Mouse (Mus musculus) MN1 (cell line): ENCODE data around the gene Rad23b.
"Not testable (repeated sequence)": the region's sequence is repeated elsewhere in the genome, so short reads cannot be mapped to it uniquely, and the experiment has no call there.

ENCODE experiments used
- DNase-seq: peaks from one replicate; pipeline ENCODE4 v3.0.0-alpha.2; 2016; ENCODE audit warnings: low spot score

Rad23b gene

DNA sequence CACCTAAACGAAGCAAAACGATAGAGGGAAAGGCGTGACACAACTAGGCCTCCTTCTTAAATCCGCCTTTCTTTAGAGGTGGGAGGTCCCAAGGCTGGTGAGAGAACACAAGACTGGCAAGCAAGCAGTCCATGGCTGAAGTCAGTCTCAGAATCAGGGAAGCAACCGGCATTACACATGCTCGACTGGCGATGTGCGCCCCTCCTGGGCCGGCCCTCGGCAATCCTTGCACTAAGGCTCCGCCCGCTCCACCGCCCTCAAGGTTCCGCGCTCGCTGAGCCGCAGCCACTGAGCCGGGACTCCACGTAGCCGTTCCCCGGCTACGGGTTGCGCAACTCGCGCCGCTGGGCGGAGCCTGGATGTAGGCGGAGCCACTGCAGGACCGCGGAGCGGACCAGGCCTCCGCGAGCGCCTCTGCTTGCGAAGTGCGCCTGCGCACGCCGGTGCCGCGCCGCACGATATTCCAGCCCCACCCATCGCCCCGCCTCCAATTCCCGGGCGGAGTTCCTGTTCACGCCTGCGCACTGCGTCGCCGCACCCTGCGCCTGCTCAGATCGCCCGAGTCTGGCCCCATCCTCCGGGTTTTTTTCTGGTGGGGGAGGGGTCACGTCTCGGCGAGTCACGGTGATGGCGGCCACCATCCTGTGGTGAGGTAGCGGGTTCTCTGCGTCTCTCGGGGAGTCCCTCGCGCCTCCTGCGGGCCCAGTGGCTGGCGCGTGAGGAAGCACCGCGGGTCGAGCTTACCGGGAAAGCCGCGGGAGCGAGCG is at the start of gene Rad23b:
TSS of gene Rad23b (plus strand) at position 592 of the 767 bp plus-strand sequence.
- DNase-seq = peak; percentile 98

- no peak for DNase-seq
Measured at GRCm38 (mm10) chr4:55304121-55304520, 45.7 kb upstream of the Rad23b start.

GRCm38 (mm10) chr4:55306636-55307035 is 43.2 kb upstream of the Rad23b start:
- no peak for DNase-seq

DNA sequence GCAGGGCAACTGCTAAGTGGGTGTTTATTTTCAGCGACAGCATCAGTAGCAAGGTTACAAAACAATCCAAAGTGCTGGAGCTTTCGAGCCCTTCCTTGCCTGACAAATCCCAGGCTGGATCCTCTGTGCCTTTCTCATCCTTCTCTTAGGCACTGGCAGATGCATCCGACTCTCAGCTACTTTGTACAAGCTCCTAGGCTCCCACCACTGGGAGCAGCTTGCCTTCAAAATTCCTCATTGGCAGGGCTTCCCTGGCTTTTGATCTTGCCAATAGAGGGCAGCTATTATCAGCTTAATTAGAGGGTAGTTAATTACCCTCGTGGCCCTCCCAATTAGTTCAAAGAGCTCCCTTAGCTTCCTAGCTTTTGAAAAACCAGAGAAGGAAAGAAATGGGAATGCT is 33.1 kb upstream of the Rad23b start:
- no peak for DNase-seq

- not testable (repeated sequence) for DNase-seq
Measured at GRCm38 (mm10) chr4:55318350-55318749, 31.5 kb upstream of the Rad23b start.

- peak; percentile 7 for DNase-seq
Measured at GRCm38 (mm10) chr4:55325786-55326518, 23.9 kb upstream of the Rad23b start.

GRCm38 (mm10) chr4:55327508-55327907 is 22.3 kb upstream of the Rad23b start:
- no peak for DNase-seq

DNA sequence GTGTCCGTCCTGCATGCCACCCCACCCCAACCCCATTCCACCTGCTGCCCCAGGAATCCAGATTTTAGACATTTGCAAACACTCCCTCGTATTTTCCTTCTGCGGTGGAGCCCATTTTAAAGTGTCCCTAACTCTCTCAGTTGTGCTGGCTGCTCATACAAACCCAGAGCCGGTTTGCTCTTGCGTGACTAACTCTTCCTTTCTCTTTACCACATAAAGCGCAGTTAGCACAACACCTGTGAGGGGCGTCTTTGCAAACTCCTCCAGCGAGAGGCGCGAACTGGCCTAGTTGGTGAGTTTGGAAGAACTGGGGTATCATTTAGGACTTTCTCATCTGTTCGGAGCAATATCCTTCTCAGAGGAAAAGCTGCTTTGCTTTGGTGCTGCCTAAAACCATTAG is 21.4 kb upstream of the Rad23b start:
- no peak for DNase-seq

DNA sequence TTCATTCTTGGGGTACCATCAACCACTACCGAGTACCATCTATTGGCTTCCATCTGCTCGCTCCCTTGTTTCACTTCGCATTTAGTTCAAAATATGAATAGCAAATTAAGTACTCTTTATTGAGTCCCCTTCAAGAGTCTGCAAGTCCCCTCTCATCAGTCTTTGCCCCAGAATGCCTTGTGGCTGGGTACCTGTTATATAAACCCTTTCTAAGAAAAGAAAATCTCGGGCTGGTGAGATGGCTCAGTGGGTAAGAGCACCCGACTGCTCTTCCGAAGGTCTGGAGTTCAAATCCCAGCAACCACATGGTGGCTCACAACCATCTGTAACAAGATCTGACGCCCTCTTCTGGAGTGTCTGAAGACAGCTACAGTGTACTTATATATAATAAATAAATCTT is 20.9 kb upstream of the Rad23b start:
- not testable (repeated sequence) for DNase-seq

DNA sequence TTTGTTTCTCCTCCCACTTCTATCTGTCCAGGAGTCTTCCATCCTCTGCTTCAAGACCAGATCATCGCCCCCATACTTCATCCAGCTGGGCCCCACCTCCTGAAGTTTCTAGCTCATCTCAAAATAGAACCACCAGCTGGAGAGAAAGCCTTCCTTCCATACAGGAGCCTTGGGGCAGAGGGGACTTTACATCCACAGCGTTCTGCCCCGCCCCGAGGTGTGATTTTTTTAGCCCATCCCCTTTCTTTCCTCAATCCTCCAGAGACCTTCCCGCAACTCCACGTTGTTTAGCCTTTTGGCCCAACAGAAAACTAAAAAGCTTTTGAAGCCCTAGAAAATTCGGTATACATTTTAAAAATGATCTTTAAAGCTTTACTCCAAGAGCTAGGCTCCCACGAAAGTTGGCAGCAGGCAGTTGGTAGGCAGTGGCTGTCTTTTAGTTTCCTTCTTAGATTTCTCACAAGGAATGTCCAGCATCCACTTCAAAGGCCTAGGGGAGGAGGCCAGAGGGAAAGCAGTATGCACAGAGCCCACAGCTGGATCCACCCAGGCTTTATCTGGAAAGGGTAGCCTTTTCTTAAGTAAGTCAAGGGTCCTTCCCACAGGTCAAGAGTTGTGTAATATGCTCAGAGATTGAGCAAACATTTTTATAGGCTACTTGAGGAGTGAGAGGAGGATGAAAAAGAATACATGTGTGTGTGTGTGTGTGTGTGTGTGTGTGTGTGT is 20.1 kb upstream of the Rad23b start:
- no peak for DNase-seq

- no peak for DNase-seq
Measured at GRCm38 (mm10) chr4:55335030-55335770, 14.6 kb upstream of the Rad23b start.

- DNase-seq = no peak
Measured at GRCm38 (mm10) chr4:55338905-55339304, 10.9 kb upstream of the Rad23b start.

GRCm38 (mm10) chr4:55339388-55339787 is 10.5 kb upstream of the Rad23b start:
- no peak for DNase-seq

GRCm38 (mm10) chr4:55341797-55342196 is 8.0 kb upstream of the Rad23b start:
- DNase-seq = no peak

GRCm38 (mm10) chr4:55342602-55343001 is 7.2 kb upstream of the Rad23b start:
- DNase-seq = no peak

- DNase-seq = no peak
Measured at GRCm38 (mm10) chr4:55343287-55343686, 6.6 kb upstream of the Rad23b start.

DNA sequence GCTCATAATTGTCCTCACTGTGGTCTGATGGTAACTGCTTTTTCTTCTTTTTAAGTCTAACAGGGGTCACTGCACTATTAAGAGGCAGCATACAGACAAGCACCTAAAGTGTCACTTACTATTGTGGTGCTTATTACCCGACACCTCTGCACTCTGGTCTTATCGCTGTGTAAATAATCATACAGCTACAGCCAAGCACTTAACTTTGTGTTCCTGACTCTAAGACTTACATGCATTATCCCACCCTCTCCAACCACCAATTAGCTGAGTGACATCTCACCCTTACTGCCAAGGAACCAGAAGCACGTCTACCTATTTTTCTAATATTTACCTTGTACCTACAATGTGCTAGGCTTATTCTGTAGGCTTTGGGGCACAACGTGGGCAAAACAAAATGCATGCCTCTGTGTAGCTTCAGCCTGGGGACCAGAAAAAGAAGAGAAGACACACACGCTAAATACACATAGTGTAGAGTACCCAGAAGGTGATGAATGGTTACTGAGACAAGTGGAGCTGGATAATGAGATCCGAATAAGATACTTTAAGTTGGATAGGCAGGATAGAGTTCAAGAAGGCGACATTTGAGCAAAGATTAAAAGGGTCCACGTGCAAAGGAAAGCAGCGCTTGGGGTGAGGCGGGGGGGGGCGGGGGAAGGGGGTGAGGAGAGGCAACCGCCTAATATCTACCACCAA is 938 bp upstream of the Rad23b start:
- peak; percentile 8 for DNase-seq

DNA sequence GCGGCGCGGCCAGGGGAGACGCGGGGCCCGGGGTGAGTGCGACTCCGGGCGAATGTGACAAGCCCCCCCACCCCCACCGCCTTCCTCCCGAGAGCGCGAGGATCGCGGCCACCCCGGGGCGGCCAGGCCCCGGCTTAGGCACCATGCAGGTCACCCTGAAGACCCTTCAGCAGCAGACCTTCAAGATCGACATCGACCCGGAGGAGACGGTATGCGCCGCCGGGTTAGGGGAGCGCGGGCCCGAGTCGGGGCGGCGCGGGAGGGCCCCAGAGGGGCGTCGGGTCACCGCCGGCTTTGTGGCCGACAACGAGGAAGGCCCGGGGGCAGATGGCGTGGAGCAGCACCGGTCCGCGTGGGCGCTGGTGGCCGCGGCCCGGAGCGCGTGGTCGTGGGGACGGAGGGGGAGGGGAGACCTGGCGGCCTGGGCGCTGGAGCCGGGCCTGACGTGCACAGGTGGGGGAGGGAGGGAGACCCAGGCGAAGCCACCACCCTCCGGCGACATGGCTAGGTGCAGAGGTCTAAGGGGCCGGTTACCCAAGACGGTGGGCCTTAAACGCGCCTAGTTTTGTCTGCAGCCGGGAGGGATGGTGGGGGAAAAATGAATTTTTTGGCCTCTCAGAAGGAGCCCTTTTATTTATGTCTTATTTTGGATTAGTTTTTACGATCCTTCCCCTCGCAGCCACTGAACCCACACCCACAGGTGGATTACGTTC is 532 bp downstream of the Rad23b start:
- peak; percentile 47 for DNase-seq

DNA sequence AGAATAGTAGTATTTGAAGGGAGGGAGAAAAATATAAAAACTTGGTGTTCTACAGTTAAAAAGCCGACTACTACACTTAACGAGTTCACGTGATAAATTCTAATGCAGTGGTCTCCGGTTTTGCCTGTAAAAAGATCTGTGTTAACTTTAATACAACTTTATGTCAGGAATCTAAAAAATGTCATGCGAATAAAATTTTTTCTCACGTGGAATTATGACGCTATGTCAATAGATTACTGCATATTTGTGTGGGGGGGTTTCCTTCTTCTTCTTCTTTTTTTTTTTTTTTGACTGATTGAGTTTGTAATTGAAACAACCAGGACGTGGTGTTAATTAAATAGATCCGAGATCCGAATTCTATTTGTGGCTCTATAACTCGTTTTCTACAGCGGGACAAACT is 1.2 kb downstream of the Rad23b start:
- DNase-seq = no peak

DNA sequence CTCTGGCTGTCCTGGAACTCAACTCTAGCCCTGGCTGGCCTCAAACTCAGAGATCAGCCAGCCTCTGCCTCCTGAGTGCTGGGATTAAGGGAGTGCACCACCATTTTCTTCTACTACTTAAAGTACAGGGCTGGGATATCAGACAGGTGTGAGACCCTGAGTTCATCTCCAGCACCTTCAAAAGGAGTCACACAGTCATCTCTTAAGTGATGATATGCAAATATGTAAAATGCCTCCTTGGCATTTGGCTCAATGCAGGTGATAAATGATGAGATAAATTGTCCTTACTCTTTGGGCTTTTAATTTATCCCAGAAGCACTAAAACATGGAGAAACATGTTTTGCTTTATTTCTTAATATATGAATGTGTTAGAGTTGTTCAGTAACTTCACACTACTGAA is 2.0 kb downstream of the Rad23b start:
- no peak for DNase-seq

DNA sequence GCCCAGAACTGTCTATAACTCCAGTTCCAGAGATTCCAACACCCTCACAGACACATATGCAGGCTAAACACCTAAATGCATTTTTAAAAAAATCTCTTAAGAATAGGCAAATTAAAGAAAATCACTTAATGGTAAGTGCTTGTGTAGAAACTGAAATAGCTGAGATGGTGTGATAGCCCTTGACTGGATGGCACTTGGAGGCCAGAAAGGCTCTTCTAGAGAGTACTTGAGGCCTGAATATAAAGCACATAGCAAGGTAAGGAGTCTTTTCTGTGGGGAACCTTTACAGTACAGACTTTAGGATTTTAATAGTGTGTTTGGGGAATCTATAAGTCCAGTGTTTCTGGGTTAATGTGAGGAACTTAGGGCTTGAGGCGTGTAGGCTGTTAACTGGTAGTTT is 4.2 kb downstream of the Rad23b start:
- DNase-seq = no peak
